Mouse (Mus musculus): ENCODE measurements around the gene Crisp2. TPM values are rescaled to one million over a fixed set of nuclear protein-coding genes. Genes with fewer than 3 reads are reported as not detected.

The Crisp2 gene
- total and polyA plus RNA-seq, 3 experiments: 1.2 to 1.4 TPM; not detected in 1

DNA sequence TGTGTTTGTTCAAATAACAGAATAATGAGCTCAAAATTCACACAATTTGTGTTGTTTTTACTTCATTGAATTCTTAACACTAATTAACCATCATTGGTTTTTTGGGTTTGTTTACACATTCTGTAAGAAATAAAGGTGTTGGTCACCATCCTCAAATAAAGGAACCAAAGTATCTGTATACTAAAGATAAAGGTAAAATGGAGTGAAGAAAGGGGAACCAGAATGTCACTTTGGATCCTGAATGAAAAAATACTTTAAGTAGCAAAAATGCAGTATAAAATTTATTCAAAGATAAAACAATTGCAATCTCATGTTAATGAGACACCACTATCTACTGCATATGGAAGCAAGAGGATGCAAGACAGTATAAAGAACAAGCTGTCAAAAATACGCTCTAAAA lies 4.8 kb upstream of the Crisp2 start (continued):
- TF ChIP-seq GABPA (IDR thresholded peaks at IDR 0.05; ENCODE audit: low read depth, low read length): no peak

DNA sequence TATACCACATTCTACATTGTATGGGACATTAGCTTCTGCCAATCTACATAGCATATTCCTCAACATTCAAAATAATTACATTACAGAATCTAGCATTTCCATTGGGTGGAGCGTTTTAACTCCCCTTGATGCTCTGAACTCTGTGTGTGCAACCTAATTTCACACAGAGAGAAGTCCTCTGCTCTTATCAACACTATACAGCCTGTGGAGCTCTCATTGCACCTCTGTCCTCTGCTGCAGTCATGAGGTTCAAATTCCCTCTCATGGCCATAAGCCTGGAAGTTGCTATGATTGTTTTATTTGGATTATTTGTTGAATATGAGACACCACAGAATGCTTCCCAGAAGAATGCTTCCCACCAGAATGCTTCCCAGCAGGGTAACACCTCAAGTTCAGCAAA lies 4.1 kb upstream of the Crisp2 start, which contains the start of gene Rhag:
TSS of gene Rhag (plus strand) at position 193 of the 400 bp plus-strand sequence.
- Histone ChIP-seq H3K36me3 (ENCODE audit: control insufficient read depth in 1 of 2, insufficient read depth in 2 of 2, low read length in 2 of 2) (peaks cover 0 to 42% of the 10 kb centered on the region in 2 experiments; a peak in 3 of 4 replicates), H3K79me2 (ENCODE audit: control insufficient read depth, insufficient read depth, low read length, poor library complexity) (peaks cover 7% of the 10 kb centered on the region), H3K27me3 (ENCODE audit: control insufficient read depth in 1 of 2, insufficient read depth in 2 of 2, low read length in 2 of 2) (no peaks in the 10 kb centered on the region), H3K27ac (ENCODE audit: control insufficient read depth, low read depth, low read length) (peak within 1 kb of the TSS; percentile 97), H3K4me1 (ENCODE audit: control insufficient read depth in 1 of 2, insufficient read depth in 2 of 2, low read length in 2 of 2) (peaks cover 17 to 37% of the 10 kb centered on the region in 2 experiments), H3K9me3 (replicated peaks; ENCODE audit: insufficient read depth, low read length) (no peaks in the 10 kb centered on the region), H3K4me3 (ENCODE audit: control insufficient read depth in 1 of 2, insufficient read depth in 1 of 2, low read depth in 2 of 2, low read length in 2 of 2) (peak within 1 kb of the TSS; percentile 63 to 69), H3K9ac (ENCODE audit: control insufficient read depth, low read depth, low read length, poor library complexity, severe bottlenecking) (peak within 1 kb of the TSS; percentile 72)
- peak; percentile 86 for DNase-seq (ENCODE audit: low read depth, low spot score)
- TF ChIP-seq NRF1 (IDR thresholded peaks at IDR 0.05; ENCODE audit: insufficient read depth, low read depth, low read length, poor library complexity, severe bottlenecking): no peak
- no peak for TF ChIP-seq MXI1 (IDR thresholded peaks at IDR 0.05; ENCODE audit: low read depth, low read length)
- no peak for TF ChIP-seq UBTF (IDR thresholded peaks at IDR 0.05; ENCODE audit: borderline replicate concordance, insufficient read depth, low read depth, low read length)
- peak; percentile 42 for TF ChIP-seq NELFE (IDR thresholded peaks at IDR 0.05; ENCODE audit: low read depth, low read length)
- TF ChIP-seq TBP (IDR thresholded peaks at IDR 0.05; ENCODE audit: low read depth, low read length): peak; percentile 89
- TF ChIP-seq ETS1 (IDR thresholded peaks at IDR 0.05; ENCODE audit: low read depth, low read length): peak; percentile 75; the same call in 1 of the 2 replicates
- peak; percentile 70 for TF ChIP-seq TCF12 (IDR thresholded peaks at IDR 0.05; ENCODE audit: low read depth, low read length)
- TF ChIP-seq BHLHE40 (IDR thresholded peaks at IDR 0.05; ENCODE audit: borderline replicate concordance, low read depth, low read length): no peak
- no peak for TF ChIP-seq MAFK (IDR thresholded peaks at IDR 0.05; ENCODE audit: borderline replicate concordance, low read depth, low read length)
- peak; percentile 92 for TF ChIP-seq TAL1 (IDR thresholded peaks at IDR 0.05; ENCODE audit: low read length)
- no peak for TF ChIP-seq RAD21 (IDR thresholded peaks at IDR 0.05; ENCODE audit: low read depth, low read length)
- no peak for TF ChIP-seq HCFC1 (IDR thresholded peaks at IDR 0.05; ENCODE audit: low read depth, low read length)
- TF ChIP-seq USF1 (IDR thresholded peaks at IDR 0.05; ENCODE audit: low read depth, low read length): no peak
- TF ChIP-seq POLR2A (IDR thresholded peaks at IDR 0.05; ENCODE audit: control insufficient read depth in 1 of 2, insufficient read depth in 1 of 2, low read depth in 1 of 2, low read length in 2 of 2, poor library complexity in 1 of 2): peak in 1 of 2 experiments; percentile 60; a peak in 2 of 4 replicates
- TF ChIP-seq RCOR1 (IDR thresholded peaks at IDR 0.05; ENCODE audit: low read depth, low read length): peak; percentile 44; the same call in 1 of the 2 replicates
- peak; percentile 51 to 72; a peak in 3 of 4 replicates for TF ChIP-seq EP300 (IDR thresholded peaks at IDR 0.05; ENCODE audit: low read depth in 1 of 2, low read length in 2 of 2)
- 0 out of 2 replicates have a peak, but pooled peaks have one; percentile 75 for TF ChIP-seq ZMIZ1 (IDR thresholded peaks at IDR 0.05; ENCODE audit: low read depth, low read length)
- peak; percentile 87; the same call in 1 of the 2 replicates for TF ChIP-seq POLR2AphosphoS5 (IDR thresholded peaks at IDR 0.05; ENCODE audit: borderline replicate concordance, low read depth, low read length)
- no peak for TF ChIP-seq ZNF384 (IDR thresholded peaks at IDR 0.05; ENCODE audit: low read depth, low read length)
- no peak for TF ChIP-seq GABPA (IDR thresholded peaks at IDR 0.05; ENCODE audit: low read depth, low read length)
- TF ChIP-seq GATA1 (IDR thresholded peaks at IDR 0.05; ENCODE audit: low read depth, low read length): peak; percentile 75
- TF ChIP-seq MYC (IDR thresholded peaks at IDR 0.05; ENCODE audit: low read depth, low read length): peak; percentile 50; the same call in 1 of the 2 replicates
- TF ChIP-seq CHD1 (IDR thresholded peaks at IDR 0.05; ENCODE audit: low read depth, low read length): no peak
